Mouse (Mus musculus): ENCODE measurements around the gene Ccdc24.

DNA sequence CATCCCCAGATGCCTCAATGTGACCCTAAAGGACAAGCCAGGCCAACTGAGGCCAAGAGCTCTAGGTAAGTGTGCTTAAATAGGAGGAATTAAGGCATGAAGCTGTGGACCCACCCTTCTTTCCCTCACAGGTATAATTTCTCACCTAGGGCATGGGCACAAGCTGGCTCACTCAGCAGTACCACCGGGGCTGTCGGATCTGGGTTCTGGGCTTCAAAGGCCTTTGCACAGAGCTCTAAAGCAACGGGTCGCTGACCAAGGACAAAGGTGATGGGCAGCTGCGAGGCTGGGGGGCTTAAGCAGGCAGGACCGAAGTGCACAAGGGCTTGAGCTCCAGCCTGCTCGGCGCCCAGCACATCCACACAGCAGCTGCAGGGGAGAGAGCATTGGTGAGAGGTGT, 18.4 kb upstream of the Ccdc24 start:
- TF ChIP-seq ZNF384 (IDR thresholded peaks at IDR 0.05; ENCODE audit: low read depth, low read length) (no peak), ZC3H11A (IDR thresholded peaks at IDR 0.05; ENCODE audit: borderline replicate concordance, low read depth, low read length) (no peak), CHD2 (IDR thresholded peaks at IDR 0.05; ENCODE audit: low read depth, low read length) (no peak)

Data from ES-E14 (cell line).